Mouse (Mus musculus) neural tube, embryonic 14.5 days (tissue): Measurements from ENCODE around the gene Jade2. TPM values are rescaled to one million over a fixed set of nuclear protein-coding genes. Genes with fewer than 3 reads are reported as not detected.

Experiments
- ATAC-seq: fragments of 200-750 bp; cut with Nextera tagmentation; 2 replicates; pipeline ENCODE4 v1.8.0; 2017; ENCODE audit warnings: low read depth, mild to moderate bottlenecking, moderate TSS enrichment, moderate library complexity
- H3K27ac ChIP-seq: fragments of 300-500 bp; sonication (generic); 2 replicates; pipeline ENCODE4 v1.5.1; 2014; ENCODE audit warnings: low read depth, mild to moderate bottlenecking, control low read depth, low read length, moderate library complexity, mixed read lengths
- H3K27me3 ChIP-seq: fragments of 300-500 bp; sonication (generic); 2 replicates; pipeline ENCODE4 v1.6.1; 2014; ENCODE audit warnings: low read length; ENCODE audit not compliant: control insufficient read depth, insufficient read depth
- H3K36me3 ChIP-seq: fragments of 300-500 bp; sonication (generic); 2 replicates; pipeline ENCODE4 v1.6.1; 2014; ENCODE audit warnings: low read length, mixed read lengths; ENCODE audit not compliant: control insufficient read depth, insufficient read depth
- H3K4me1 ChIP-seq: fragments of 300-500 bp; sonication (generic); 2 replicates; pipeline ENCODE4 v1.6.1; 2014; ENCODE audit warnings: low read length; ENCODE audit not compliant: control insufficient read depth, insufficient read depth
- H3K4me2 ChIP-seq: fragments of 300-500 bp; sonication (generic); 2 replicates; pipeline ENCODE4 v1.6.1; 2014; ENCODE audit warnings: mild to moderate bottlenecking, low read depth, low read length, control low read depth
- H3K4me3 ChIP-seq: fragments of 300-500 bp; sonication (generic); 2 replicates; pipeline ENCODE4 v1.5.1; 2014; ENCODE audit warnings: low read depth, low read length, control low read depth, mixed read lengths
- H3K9ac ChIP-seq: fragments of 300-500 bp; sonication (generic); replicated peaks from 2 replicates; pipeline ENCODE4 v1.6.1; 2014; ENCODE audit warnings: low read depth, mild to moderate bottlenecking, control low read depth, low read length, mixed read lengths
- H3K9me3 ChIP-seq: fragments of 300-500 bp; sonication (generic); 2 replicates; pipeline ENCODE4 v1.6.1; 2016; ENCODE audit warnings: low read length; ENCODE audit not compliant: control insufficient read depth
- WGBS: fragments of 180-500 bp; shearing (Covaris S2); extraction: QIAGEN DNeasy Blood & Tissue Kit; methylation state at CpG from one replicate; pipeline ENCODE4 v1.1.7; 2014; 5-methylcytosine and 5-hydroxymethylcytosine counted together
- polyA plus RNA-seq: library from polyadenylated mRNA; unstranded; fragments of >200 nt; fragmentation: Nextera tagmentation; extraction: Ambion mirVana; gene quantifications from 2 replicates; pipeline ENCODE4 v1.2.1, GENCODE M21; 2014

Gene Jade2
- polyA plus RNA-seq, 1 experiment from 2014 or later = 0.52 TPM

DNA sequence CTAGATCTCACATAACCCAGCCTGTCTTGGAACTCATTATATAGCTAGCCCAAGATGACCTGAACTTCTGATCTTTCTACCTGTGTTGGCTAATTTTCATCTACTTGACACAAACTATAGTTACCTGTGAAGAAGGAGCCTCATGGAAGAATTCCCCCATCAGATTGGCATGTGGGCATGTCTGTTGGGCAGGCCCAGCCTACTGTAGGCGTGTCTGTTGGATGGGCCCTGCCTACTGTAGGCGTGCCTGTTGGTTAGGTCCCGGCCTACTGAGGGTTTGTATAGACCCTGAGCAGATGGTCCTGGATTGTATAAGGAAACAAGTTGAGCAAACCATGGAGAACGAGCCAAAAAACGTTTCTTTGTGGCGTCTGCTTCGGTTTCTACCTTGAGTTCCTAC lies 24.3 kb upstream of the Jade2 start:
- Histone ChIP-seq H3K4me3 (no peak overlapping the region), H3K27me3 (no peaks in the 10 kb centered on the region), H3K9me3 (no peaks in the 10 kb centered on the region), H3K27ac (no peak overlapping the region), H3K4me2 (no peak overlapping the region), H3K4me1 (no peaks in the 10 kb centered on the region), H3K36me3 (no peaks in the 10 kb centered on the region), H3K9ac (no peak overlapping the region)
- ATAC-seq = no peak
- WGBS = 82% methylated on average over 7 of the region's 7 CpGs

DNA sequence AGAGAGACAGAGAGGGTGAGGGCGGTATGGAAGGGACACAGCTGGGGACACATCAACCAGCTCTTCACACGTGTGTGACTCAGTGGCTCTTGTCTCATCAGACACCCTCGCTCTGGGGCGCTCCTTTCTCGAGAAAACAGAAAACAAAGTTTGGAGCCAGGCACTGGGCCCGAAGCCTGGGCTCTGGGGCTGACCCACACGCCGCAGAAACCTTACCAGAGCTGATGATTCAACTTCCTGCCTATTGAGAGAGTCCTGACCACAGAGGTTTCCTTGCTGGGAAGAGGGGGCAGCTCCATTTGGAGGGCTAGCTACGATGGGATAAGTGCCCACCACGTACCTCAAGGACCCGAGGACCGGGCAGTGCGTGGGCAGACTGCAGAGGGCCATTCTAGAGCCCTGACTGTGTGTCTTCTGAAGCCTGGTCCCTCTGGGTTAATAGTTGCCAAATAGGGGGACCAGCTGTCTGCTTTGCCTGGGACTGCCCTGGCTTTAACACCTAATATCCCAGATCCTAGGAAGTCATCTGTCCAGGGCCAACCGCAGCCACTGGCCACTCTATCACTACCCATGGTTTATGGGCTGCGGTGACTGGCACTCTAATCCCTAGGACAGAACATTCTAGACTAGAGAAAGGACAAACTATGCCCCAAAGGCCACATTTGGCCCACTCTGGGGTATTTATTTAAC lies 23.7 kb upstream of the Jade2 start:
- no peaks in the 10 kb centered on the region for H3K27me3 ChIP-seq
- 90% methylated on average over 15 of the region's 15 CpGs for WGBS
- no peak overlapping the region for H3K27ac ChIP-seq
- no peaks in the 10 kb centered on the region for H3K36me3 ChIP-seq
- H3K9me3 ChIP-seq = no peaks in the 10 kb centered on the region
- no peak overlapping the region for H3K4me2 ChIP-seq
- no peak for ATAC-seq
- H3K4me1 ChIP-seq = no peaks in the 10 kb centered on the region
- no peak overlapping the region for H3K9ac ChIP-seq
- H3K4me3 ChIP-seq = no peak overlapping the region

DNA sequence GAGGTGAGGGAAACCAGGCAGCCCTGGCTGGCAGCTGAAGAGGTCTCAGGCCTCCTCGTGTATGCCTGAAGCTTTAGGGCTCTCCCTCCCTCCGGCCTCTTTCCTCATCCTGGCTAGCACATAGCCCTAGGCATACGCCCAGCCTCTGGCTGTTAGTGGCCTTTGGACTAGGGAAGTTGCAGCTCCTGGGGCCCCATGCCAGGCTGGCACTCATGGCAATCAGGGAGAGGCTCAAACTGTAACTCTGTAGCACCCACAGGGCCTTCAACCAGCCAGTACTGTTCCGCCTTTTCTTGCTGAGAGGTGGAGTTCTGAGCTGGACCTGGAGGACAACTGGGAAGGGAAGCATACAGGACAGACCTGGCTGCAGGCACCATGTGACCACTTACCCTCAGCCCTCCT lies 19.5 kb upstream of the Jade2 start:
- Histone ChIP-seq H3K9ac (no peak overlapping the region), H3K27ac (no peak overlapping the region), H3K36me3 (no peaks in the 10 kb centered on the region), H3K4me2 (no peak overlapping the region), H3K4me3 (no peak overlapping the region), H3K4me1 (no peaks in the 10 kb centered on the region), H3K27me3 (no peaks in the 10 kb centered on the region), H3K9me3 (no peaks in the 10 kb centered on the region)
- ATAC-seq = no peak
- WGBS = 92% methylated on average over 4 of the region's 4 CpGs

DNA sequence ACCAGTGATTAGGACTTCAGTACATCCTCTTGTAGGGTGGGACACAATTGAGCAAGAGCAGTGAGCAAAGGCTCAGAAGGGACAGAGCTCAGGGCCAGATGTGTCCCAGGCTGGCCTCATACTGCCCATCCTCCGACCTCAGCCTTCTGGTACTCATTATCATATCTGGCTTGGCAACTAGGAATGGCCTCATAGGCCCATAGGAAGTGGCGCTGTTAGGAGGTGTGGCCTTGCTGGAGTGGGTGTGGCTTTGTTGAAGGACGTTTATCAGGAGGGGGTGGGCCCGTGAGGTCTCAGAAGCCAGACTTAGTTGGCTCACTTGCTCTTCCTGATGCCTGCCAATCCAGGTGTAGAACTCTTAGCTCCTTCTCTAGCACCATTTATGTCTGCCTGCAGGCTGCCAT lies 18.3 kb upstream of the Jade2 start:
- no peak overlapping the region for H3K9ac ChIP-seq
- no peak overlapping the region for H3K4me3 ChIP-seq
- no peak for ATAC-seq

DNA sequence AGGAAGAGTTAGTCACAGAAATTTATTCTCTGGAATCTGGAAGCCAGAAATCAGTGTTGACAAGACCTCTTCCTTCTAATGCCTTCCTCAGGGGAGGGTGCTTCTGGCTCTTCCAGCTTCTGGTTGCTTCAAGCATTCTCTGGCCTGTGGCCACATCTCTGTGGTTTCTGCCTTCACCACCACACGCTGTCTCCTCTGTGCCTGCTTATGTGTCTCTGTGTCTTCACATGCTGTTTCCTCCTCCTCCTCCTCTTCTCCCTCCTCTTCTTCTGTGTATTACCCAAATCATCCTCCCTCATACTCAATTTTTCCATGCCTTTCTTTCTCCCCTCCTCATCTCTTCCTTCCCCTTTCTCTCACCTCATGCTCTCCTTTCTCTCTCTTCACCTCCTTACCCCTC lies 17.6 kb upstream of the Jade2 start:
- no peak overlapping the region for H3K4me3 ChIP-seq
- H3K4me2 ChIP-seq = no peak overlapping the region
- ATAC-seq = no peak
- no peaks in the 10 kb centered on the region for H3K9me3 ChIP-seq
- no peak overlapping the region for H3K27ac ChIP-seq
- no peak overlapping the region for H3K9ac ChIP-seq
- no peaks in the 10 kb centered on the region for H3K36me3 ChIP-seq
- 90% methylated on average over 1 of the region's 1 CpGs for WGBS
- H3K27me3 ChIP-seq = no peaks in the 10 kb centered on the region
- no peaks in the 10 kb centered on the region for H3K4me1 ChIP-seq

More for the DNA sequence above, 18.3 kb upstream of the Jade2 start:
- H3K4me1 ChIP-seq = no peaks in the 10 kb centered on the region
- no peak overlapping the region for H3K4me2 ChIP-seq
- WGBS = 22% methylated on average over 4 of the region's 4 CpGs
- no peaks in the 10 kb centered on the region for H3K36me3 ChIP-seq
- no peaks in the 10 kb centered on the region for H3K9me3 ChIP-seq
- no peak overlapping the region for H3K27ac ChIP-seq
- no peaks in the 10 kb centered on the region for H3K27me3 ChIP-seq

DNA sequence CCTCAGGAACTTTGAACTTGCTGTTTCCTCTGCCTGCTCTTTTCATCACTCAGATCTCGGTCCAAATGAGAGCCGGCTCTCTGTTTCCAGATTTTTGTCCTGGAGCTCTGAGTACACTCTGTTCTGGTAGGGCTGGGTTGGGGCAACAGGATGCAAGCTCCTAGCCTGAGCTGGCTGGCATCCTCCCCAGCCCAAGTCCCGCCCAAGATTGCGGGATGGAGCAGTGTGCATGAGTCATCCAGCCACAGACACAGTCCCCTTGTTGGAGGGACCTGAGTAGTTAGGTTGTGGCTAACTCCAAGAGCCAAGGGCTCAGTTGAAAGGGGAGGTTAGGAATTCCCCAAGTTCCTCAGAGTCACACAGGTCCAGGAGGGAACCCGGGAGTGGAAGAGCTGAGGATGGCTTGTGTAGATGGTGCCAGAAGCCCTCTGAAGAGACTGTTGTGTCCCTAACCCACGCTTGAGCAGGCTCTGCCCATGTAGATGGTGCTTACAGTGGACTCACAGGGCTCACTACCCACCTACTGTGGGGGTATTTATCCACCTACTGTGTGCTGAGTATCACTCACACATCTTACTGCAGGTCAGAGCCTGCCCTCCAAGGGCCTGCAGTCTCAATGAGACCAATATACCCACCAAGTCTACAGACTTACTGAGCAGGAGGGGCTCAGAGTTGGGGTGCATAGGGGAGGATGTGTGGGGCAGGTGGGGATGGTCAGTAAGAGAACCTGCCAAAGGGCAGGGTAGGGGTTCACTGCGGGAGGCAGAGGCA lies 17.0 kb upstream of the Jade2 start:
- H3K4me1 ChIP-seq = no peaks in the 10 kb centered on the region
- no peak overlapping the region for H3K4me2 ChIP-seq
- no peak overlapping the region for H3K9ac ChIP-seq
- no peak overlapping the region for H3K27ac ChIP-seq
- 89% methylated on average over 7 of the region's 7 CpGs for WGBS
- H3K27me3 ChIP-seq = no peaks in the 10 kb centered on the region
- no peaks in the 10 kb centered on the region for H3K9me3 ChIP-seq
- no peak for ATAC-seq
- no peaks in the 10 kb centered on the region for H3K36me3 ChIP-seq
- H3K4me3 ChIP-seq = no peak overlapping the region

DNA sequence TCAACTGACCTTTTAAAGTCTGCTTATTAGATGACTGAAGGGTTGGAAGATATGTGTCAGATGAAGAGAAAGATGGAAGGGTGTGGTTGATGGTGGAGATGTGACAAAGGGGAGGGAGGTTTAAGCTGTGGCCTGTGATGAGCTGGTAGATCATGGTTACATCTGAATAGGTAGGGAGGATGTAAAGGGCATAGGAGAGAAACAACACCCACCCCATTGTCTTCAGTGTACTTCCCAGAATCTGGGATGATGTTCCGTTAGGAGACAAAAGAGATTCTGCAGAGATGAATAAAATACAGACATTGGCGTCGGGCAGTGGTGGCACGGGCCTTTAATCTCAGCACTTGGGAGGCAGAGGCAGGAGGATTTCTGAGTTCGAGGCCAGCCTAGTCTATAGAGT lies 15.7 kb upstream of the Jade2 start:
- H3K9ac ChIP-seq = no peak overlapping the region
- H3K4me3 ChIP-seq = no peak overlapping the region
- no peaks in the 10 kb centered on the region for H3K9me3 ChIP-seq
- 89% methylated on average over 5 of the region's 5 CpGs for WGBS
- no peak for ATAC-seq
- no peak overlapping the region for H3K4me2 ChIP-seq
- no peak overlapping the region for H3K27ac ChIP-seq
- H3K27me3 ChIP-seq = no peaks in the 10 kb centered on the region
- no peaks in the 10 kb centered on the region for H3K4me1 ChIP-seq
- H3K36me3 ChIP-seq = no peaks in the 10 kb centered on the region

DNA sequence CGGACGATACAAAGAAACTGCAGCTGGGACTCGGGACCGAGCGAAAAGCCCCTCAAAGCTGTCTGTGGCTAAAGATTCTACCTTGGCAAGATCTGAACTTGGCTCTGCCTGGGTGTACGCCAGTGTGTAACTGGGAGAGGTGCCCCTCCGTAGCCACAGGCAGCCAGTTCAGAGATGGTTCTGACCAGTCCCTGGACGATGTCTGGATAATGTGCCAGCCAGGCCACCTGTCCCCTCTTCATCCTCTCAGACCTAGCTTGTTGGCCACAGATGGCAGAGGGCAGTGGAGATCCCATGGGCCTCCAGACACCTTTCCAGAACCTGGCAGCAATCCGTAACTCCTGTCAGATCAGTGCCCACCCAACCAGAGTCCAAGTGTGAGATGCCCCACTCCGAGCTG lies 9.8 kb upstream of the Jade2 start:
- H3K4me1 ChIP-seq = no peaks in the 10 kb centered on the region
- H3K9ac ChIP-seq = no peak overlapping the region
- H3K27me3 ChIP-seq = no peaks in the 10 kb centered on the region
- no peak overlapping the region for H3K27ac ChIP-seq
- no peaks in the 10 kb centered on the region for H3K9me3 ChIP-seq
- H3K36me3 ChIP-seq = no peaks in the 10 kb centered on the region
- H3K4me3 ChIP-seq = no peak overlapping the region
- ATAC-seq = no peak
- WGBS = 89% methylated on average over 10 of the region's 10 CpGs
- no peak overlapping the region for H3K4me2 ChIP-seq

DNA sequence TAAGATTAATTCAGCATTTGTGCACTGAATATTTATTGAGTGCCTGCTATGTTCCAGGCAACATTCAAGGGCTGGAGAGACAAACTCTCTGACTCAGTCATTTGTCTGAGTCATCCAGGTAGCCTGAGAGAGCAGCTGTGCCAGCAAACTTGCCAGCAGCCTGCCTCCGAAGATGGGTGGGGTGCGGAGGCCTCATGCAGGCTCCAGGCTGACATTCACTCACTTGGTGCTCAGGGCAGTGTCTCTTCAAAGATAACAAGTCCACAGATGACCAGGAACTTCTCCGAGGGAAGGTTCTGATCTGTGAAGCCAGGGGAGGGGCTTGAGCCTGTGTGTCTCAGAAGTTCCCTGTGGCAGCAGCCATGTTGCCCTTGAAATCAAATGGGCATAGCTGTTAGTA lies 8.6 kb upstream of the Jade2 start:
- no peak overlapping the region for H3K4me3 ChIP-seq
- H3K4me1 ChIP-seq = no peaks in the 10 kb centered on the region
- H3K9me3 ChIP-seq = no peaks in the 10 kb centered on the region
- no peak overlapping the region for H3K9ac ChIP-seq
- H3K36me3 ChIP-seq = no peaks in the 10 kb centered on the region
- ATAC-seq = no peak
- WGBS = 73% methylated on average over 3 of the region's 3 CpGs
- no peaks in the 10 kb centered on the region for H3K27me3 ChIP-seq
- H3K27ac ChIP-seq = no peak overlapping the region
- H3K4me2 ChIP-seq = no peak overlapping the region
